Mouse (Mus musculus) cerebellum, adult 11 months (tissue): Measurements from ENCODE around the gene Tle2.

Source experiments
- DNase-seq: peaks from one replicate; pipeline ENCODE4 v3.0.0; 2022

The Tle2 gene

GRCm38 (mm10) chr10:81574081-81575056 lies at the start of gene Tle2:
TSS of gene Tle2 (plus strand) at chr10:81574561.
- DNase-seq = peak; percentile 62

- DNase-seq = no peak
These were observed 49.2 kb upstream of the Tle2 start for GRCm38 (mm10) chr10:81525017-81525694.

GRCm38 (mm10) chr10:81526779-81527178 lies 47.6 kb upstream of the Tle2 start:
- DNase-seq = no peak

GRCm38 (mm10) chr10:81534826-81535225 lies 39.5 kb upstream of the Tle2 start:
- DNase-seq = no peak

- no peak for DNase-seq
These were observed 37.6 kb upstream of the Tle2 start for GRCm38 (mm10) chr10:81536734-81537133.

- DNase-seq = no peak
These were observed 36.9 kb upstream of the Tle2 start for GRCm38 (mm10) chr10:81537429-81537828.

GRCm38 (mm10) chr10:81538321-81539048 lies 35.9 kb upstream of the Tle2 start:
- no peak for DNase-seq

GRCm38 (mm10) chr10:81541363-81541762 lies 33.0 kb upstream of the Tle2 start:
- DNase-seq = no peak

- no peak for DNase-seq
These were observed 32.6 kb upstream of the Tle2 start for GRCm38 (mm10) chr10:81541803-81542202.

- DNase-seq = no peak
These were observed 31.5 kb upstream of the Tle2 start for GRCm38 (mm10) chr10:81542727-81543460.

- DNase-seq = no peak
These were observed 30.7 kb upstream of the Tle2 start for GRCm38 (mm10) chr10:81543633-81544032.

- DNase-seq = no peak
These were observed 29.8 kb upstream of the Tle2 start for GRCm38 (mm10) chr10:81544296-81545160.

GRCm38 (mm10) chr10:81545161-81545747 lies 29.1 kb upstream of the Tle2 start, which contains the start of gene Gna11:
TSS of gene Gna11 (minus strand) at chr10:81545190.
- peak; percentile 100 for DNase-seq

GRCm38 (mm10) chr10:81546332-81546731 lies 28.0 kb upstream of the Tle2 start:
- no peak for DNase-seq

GRCm38 (mm10) chr10:81546788-81547571 lies 27.4 kb upstream of the Tle2 start:
- DNase-seq = no peak

- DNase-seq = no peak
These were observed 25.4 kb upstream of the Tle2 start for GRCm38 (mm10) chr10:81548944-81549343.

- peak; percentile 57 for DNase-seq
These were observed 24.1 kb upstream of the Tle2 start for GRCm38 (mm10) chr10:81550257-81550656.

- peak; percentile 77 for DNase-seq
These were observed 22.7 kb upstream of the Tle2 start for GRCm38 (mm10) chr10:81551597-81552102.

GRCm38 (mm10) chr10:81553232-81553631 lies 21.1 kb upstream of the Tle2 start:
- no peak for DNase-seq
